Mouse (Mus musculus): ENCODE measurements around the gene Faah. TPM values are rescaled to one million over a fixed set of nuclear protein-coding genes. Genes with fewer than 3 reads are reported as not detected.

The Faah gene
- polyA plus RNA-seq, 1 experiment from 2014 or later, result 2.4 TPM

GRCm38 (mm10) chr4:116040466-116040865, 22.7 kb upstream of the Faah start:
- no peak overlapping the region for H3K4me3 ChIP-seq
- H3K9me3 ChIP-seq, result no peaks in the 10 kb centered on the region
- WGBS, result 91% methylated on average over 2 of the region's 2 CpGs
- H3K27me3 ChIP-seq (replicated peaks; ENCODE audit: low read depth, poor library complexity, severe bottlenecking), result no peaks in the 10 kb centered on the region
- H3K4me1 ChIP-seq, result no peaks in the 10 kb centered on the region
- no peak overlapping the region for H3K27ac ChIP-seq (replicated peaks)
- no peak for DNase-seq (ENCODE audit: low spot score)
- peaks cover 52% of the 10 kb centered on the region for H3K36me3 ChIP-seq (replicated peaks)

GRCm38 (mm10) chr4:116033374-116033773, 15.6 kb upstream of the Faah start:
- WGBS, result 89% methylated on average over 5 of the region's 5 CpGs
- H3K27ac ChIP-seq (replicated peaks), result no peak overlapping the region
- no peaks in the 10 kb centered on the region for H3K9me3 ChIP-seq
- no peaks in the 10 kb centered on the region for H3K27me3 ChIP-seq (replicated peaks; ENCODE audit: low read depth, poor library complexity, severe bottlenecking)
- H3K36me3 ChIP-seq (replicated peaks), result peaks cover 57% of the 10 kb centered on the region
- H3K4me1 ChIP-seq, result no peaks in the 10 kb centered on the region
- no peak for DNase-seq (ENCODE audit: low spot score)
- H3K4me3 ChIP-seq, result no peak overlapping the region

- H3K36me3 ChIP-seq (replicated peaks), result peaks cover 53% of the 10 kb centered on the region
- 88% methylated on average over 9 of the region's 9 CpGs for WGBS
These were observed 15.2 kb upstream of the Faah start for GRCm38 (mm10) chr4:116032906-116033305.

GRCm38 (mm10) chr4:116017300-116017901, 325 bp downstream of the Faah start:
- Histone ChIP-seq H3K27me3 (replicated peaks; ENCODE audit: low read depth, poor library complexity, severe bottlenecking) (peaks cover 78% of the 10 kb centered on the region), H3K4me1 (peaks cover 12% of the 10 kb centered on the region), H3K36me3 (replicated peaks) (no peaks in the 10 kb centered on the region), H3K27ac (replicated peaks) (peak overlapping the region; percentile 73), H3K9me3 (no peaks in the 10 kb centered on the region), H3K4me3 (peak overlapping the region; percentile 74)
- WGBS, result under 1% methylated on average over 60 of the region's 60 CpGs
- peak; percentile 87 for DNase-seq (ENCODE audit: low spot score)

More at GRCm38 (mm10) chr4:116032906-116033305, 15.2 kb upstream of the Faah start:
- DNase-seq (ENCODE audit: low spot score), result no peak
- H3K27ac ChIP-seq (replicated peaks), result no peak overlapping the region
- no peaks in the 10 kb centered on the region for H3K4me1 ChIP-seq
- no peak overlapping the region for H3K4me3 ChIP-seq
- no peaks in the 10 kb centered on the region for H3K27me3 ChIP-seq (replicated peaks; ENCODE audit: low read depth, poor library complexity, severe bottlenecking)
- H3K9me3 ChIP-seq, result no peaks in the 10 kb centered on the region

GRCm38 (mm10) chr4:116016862-116017299, 845 bp downstream of the Faah start:
- Histone ChIP-seq H3K9me3 (no peaks in the 10 kb centered on the region), H3K27ac (replicated peaks) (0 out of 2 replicates have a peak overlapping the region, but pooled peaks have one; percentile 73), H3K27me3 (replicated peaks; ENCODE audit: low read depth, poor library complexity, severe bottlenecking) (peaks cover 74% of the 10 kb centered on the region), H3K4me1 (peaks cover 12% of the 10 kb centered on the region), H3K36me3 (replicated peaks) (no peaks in the 10 kb centered on the region), H3K4me3 (peak overlapping the region; percentile 74)
- no peak for DNase-seq (ENCODE audit: low spot score)
- 12% methylated on average over 16 of the region's 16 CpGs for WGBS

- Histone ChIP-seq H3K9me3 (no peaks in the 10 kb centered on the region), H3K27ac (replicated peaks) (no peak overlapping the region), H3K27me3 (replicated peaks; ENCODE audit: low read depth, poor library complexity, severe bottlenecking) (peaks cover 76% of the 10 kb centered on the region), H3K36me3 (replicated peaks) (no peaks in the 10 kb centered on the region), H3K4me1 (peaks cover 12% of the 10 kb centered on the region), H3K4me3 (peak overlapping the region; percentile 74)
- 52% methylated on average over 3 of the region's 3 CpGs for WGBS
- DNase-seq (ENCODE audit: low spot score), result no peak
These were observed 1.3 kb downstream of the Faah start for GRCm38 (mm10) chr4:116016396-116016795.

GRCm38 (mm10) chr4:116015996-116016395, 1.7 kb downstream of the Faah start:
- no peaks in the 10 kb centered on the region for H3K9me3 ChIP-seq
- peaks cover 77% of the 10 kb centered on the region for H3K27me3 ChIP-seq (replicated peaks; ENCODE audit: low read depth, poor library complexity, severe bottlenecking)
- H3K27ac ChIP-seq (replicated peaks), result no peak overlapping the region
- peaks cover 12% of the 10 kb centered on the region for H3K4me1 ChIP-seq
- no peak overlapping the region for H3K4me3 ChIP-seq
- no peak for DNase-seq (ENCODE audit: low spot score)
- no peaks in the 10 kb centered on the region for H3K36me3 ChIP-seq (replicated peaks)
- WGBS, result 61% methylated on average over 8 of the region's 8 CpGs

GRCm38 (mm10) chr4:116015502-116015901, 2.2 kb downstream of the Faah start:
- no peak overlapping the region for H3K27ac ChIP-seq (replicated peaks)
- H3K36me3 ChIP-seq (replicated peaks), result no peaks in the 10 kb centered on the region
- no peak for DNase-seq (ENCODE audit: low spot score)
- no peak overlapping the region for H3K4me3 ChIP-seq
- no peaks in the 10 kb centered on the region for H3K9me3 ChIP-seq
- WGBS, result 87% methylated on average over 5 of the region's 5 CpGs
- H3K4me1 ChIP-seq, result peaks cover 12% of the 10 kb centered on the region
- H3K27me3 ChIP-seq (replicated peaks; ENCODE audit: low read depth, poor library complexity, severe bottlenecking), result peaks cover 77% of the 10 kb centered on the region

- WGBS, result 84% methylated on average over 8 of the region's 8 CpGs
- no peaks in the 10 kb centered on the region for H3K36me3 ChIP-seq (replicated peaks)
- DNase-seq (ENCODE audit: low spot score), result no peak
- H3K9me3 ChIP-seq, result no peaks in the 10 kb centered on the region
- 0 out of 2 replicates have a peak, but pooled peaks cover 5% of the 10 kb centered on the region for H3K4me1 ChIP-seq
- no peak overlapping the region for H3K4me3 ChIP-seq
- H3K27ac ChIP-seq (replicated peaks), result no peak overlapping the region
- peaks cover 49% of the 10 kb centered on the region for H3K27me3 ChIP-seq (replicated peaks; ENCODE audit: low read depth, poor library complexity, severe bottlenecking)
These were observed 7.5 kb downstream of the Faah start for GRCm38 (mm10) chr4:116010186-116010585.

- H3K4me3 ChIP-seq, result no peak overlapping the region
- H3K27ac ChIP-seq (replicated peaks), result no peak overlapping the region
- WGBS, result 75% methylated on average over 4 of the region's 4 CpGs
- H3K27me3 ChIP-seq (replicated peaks; ENCODE audit: low read depth, poor library complexity, severe bottlenecking), result peaks cover 21% of the 10 kb centered on the region; the same call in 1 of the 2 replicates
- no peaks in the 10 kb centered on the region for H3K9me3 ChIP-seq
- no peak for DNase-seq (ENCODE audit: low spot score)
- H3K36me3 ChIP-seq (replicated peaks), result no peaks in the 10 kb centered on the region
- H3K4me1 ChIP-seq, result peaks cover 4% of the 10 kb centered on the region; the same call in 1 of the 2 replicates
These were observed 16.5 kb downstream of the Faah start for GRCm38 (mm10) chr4:116001206-116001605.

- H3K9me3 ChIP-seq, result no peaks in the 10 kb centered on the region
- H3K4me3 ChIP-seq, result no peak overlapping the region
- peaks cover 4% of the 10 kb centered on the region; the same call in 1 of the 2 replicates for H3K4me1 ChIP-seq
- H3K36me3 ChIP-seq (replicated peaks), result no peaks in the 10 kb centered on the region
- H3K27me3 ChIP-seq (replicated peaks; ENCODE audit: low read depth, poor library complexity, severe bottlenecking), result peaks cover 19% of the 10 kb centered on the region; the same call in 1 of the 2 replicates
- no peak for DNase-seq (ENCODE audit: low spot score)
- H3K27ac ChIP-seq (replicated peaks), result no peak overlapping the region
- WGBS, result 42% methylated on average over 6 of the region's 6 CpGs
These were observed 17.1 kb downstream of the Faah start for GRCm38 (mm10) chr4:116000671-116001070.

- H3K27ac ChIP-seq (replicated peaks), result no peak overlapping the region
- H3K9me3 ChIP-seq, result peaks cover 3% of the 10 kb centered on the region; the same call in 1 of the 2 replicates
- peaks cover 4% of the 10 kb centered on the region; the same call in 1 of the 2 replicates for H3K4me1 ChIP-seq
- no peak for DNase-seq (ENCODE audit: low spot score)
- H3K36me3 ChIP-seq (replicated peaks), result no peaks in the 10 kb centered on the region
- no peak overlapping the region for H3K4me3 ChIP-seq
- WGBS, result 82% methylated on average over 4 of the region's 4 CpGs
- no peaks in the 10 kb centered on the region for H3K27me3 ChIP-seq (replicated peaks; ENCODE audit: low read depth, poor library complexity, severe bottlenecking)
These were observed 21.0 kb downstream of the Faah start for GRCm38 (mm10) chr4:115996729-115997128.

GRCm38 (mm10) chr4:115995376-115995730, 22.4 kb downstream of the Faah start:
- no peak for DNase-seq (ENCODE audit: low spot score)
- Histone ChIP-seq H3K27ac (replicated peaks) (no peak overlapping the region), H3K4me1 (no peaks in the 10 kb centered on the region), H3K4me3 (no peak overlapping the region), H3K27me3 (replicated peaks; ENCODE audit: low read depth, poor library complexity, severe bottlenecking) (no peaks in the 10 kb centered on the region), H3K36me3 (replicated peaks) (no peaks in the 10 kb centered on the region), H3K9me3 (peaks cover 6% of the 10 kb centered on the region; the same call in 1 of the 2 replicates)
- WGBS, result 79% methylated on average over 2 of the region's 2 CpGs
